Mouse (Mus musculus) CD4-positive, CD25-positive, alpha-beta regulatory T cell (primary cell): ENCODE results near the gene Fam129a. TPM values are rescaled to one million over a fixed set of nuclear protein-coding genes. Genes with fewer than 3 reads are reported as not detected.

Experiments used
- polyA plus RNA-seq: library from polyadenylated mRNA; unstranded; fragments of 100-300 nt; shearing (Covaris generic); gene quantifications from one replicate; pipeline ENCODE4 v1.2.1, GENCODE M21; 2017

The Fam129a gene
- 38.8 TPM for polyA plus RNA-seq

GRCm38 (mm10) chr1:151570981-151571837 is at the start of gene Fam129a:
Gene Fam129a, plus strand, starts transcription at chr1:151571186.

GRCm38 (mm10) chr1:151754881-151755659 is 184.1 kb downstream of the Fam129a start, which contains the start of gene Edem3:
Gene Edem3, plus strand, starts transcription at chr1:151755371.

Other genes with a start within 250 kb of the Fam129a start
- gene Ivns1abp, start 226.7 kb upstream of the Fam129a start, polyA plus RNA-seq = 198 TPM
- 38.3 TPM for gene Swt1, start 142.7 kb upstream of the Fam129a start, polyA plus RNA-seq
- 74.3 TPM for gene Trmt1l, start 142.6 kb upstream of the Fam129a start, polyA plus RNA-seq
- 84.6 TPM for gene Rnf2, start 70.2 kb upstream of the Fam129a start, polyA plus RNA-seq
- 16.5 TPM for gene Edem3, start 184.2 kb downstream of the Fam129a start, polyA plus RNA-seq